Mouse (Mus musculus): ENCODE measurements around the gene Krt15. TPM values are rescaled to one million over a fixed set of nuclear protein-coding genes. Genes with fewer than 3 reads are reported as not detected.

The Krt15 gene
- polyA plus RNA-seq, 1 experiment from 2014 or later, result 0.34 TPM

GRCm38 (mm10) chr11:100113742-100114029, 22.0 kb downstream of the Krt15 start:
- ATAC-seq, result no peak
- H3K36me3 ChIP-seq (ENCODE audit: poor library complexity, severe bottlenecking), result no peaks in the 10 kb centered on the region
- 97% methylated on average over 2 of the region's 2 CpGs for WGBS
- no peak overlapping the region for H3K9ac ChIP-seq
- H3K4me2 ChIP-seq, result no peak overlapping the region
- H3K9me3 ChIP-seq (replicated peaks), result no peaks in the 10 kb centered on the region
- H3K27me3 ChIP-seq, result no peaks in the 10 kb centered on the region
- no peak overlapping the region for H3K27ac ChIP-seq
- no peak overlapping the region for H3K4me3 ChIP-seq
- H3K4me1 ChIP-seq, result no peaks in the 10 kb centered on the region

- Histone ChIP-seq H3K36me3 (ENCODE audit: poor library complexity, severe bottlenecking) (no peaks in the 10 kb centered on the region), H3K27ac (no peak overlapping the region), H3K9ac (no peak overlapping the region), H3K4me3 (no peak overlapping the region), H3K4me2 (no peak overlapping the region), H3K27me3 (no peaks in the 10 kb centered on the region), H3K4me1 (no peaks in the 10 kb centered on the region), H3K9me3 (replicated peaks) (no peaks in the 10 kb centered on the region)
- no peak for ATAC-seq
- whole genome bisulfite sequencing, result 87% methylated on average over 11 of the region's 11 CpGs
Observed at GRCm38 (mm10) chr11:100112935-100113741, 22.6 kb downstream of the Krt15 start.

GRCm38 (mm10) chr11:100105576-100106122, 30.1 kb downstream of the Krt15 start, which contains the start of gene Krt36:
TSS of gene Krt36 (minus strand) at chr11:100105626.
- ATAC-seq, result no peak
- no peak within 1 kb of the TSS for H3K4me3 ChIP-seq
- H3K4me1 ChIP-seq, result no peaks in the 10 kb centered on the region
- H3K9me3 ChIP-seq (replicated peaks), result no peaks in the 10 kb centered on the region
- no peak within 1 kb of the TSS for H3K27ac ChIP-seq
- H3K9ac ChIP-seq, result no peak within 1 kb of the TSS
- H3K27me3 ChIP-seq, result no peaks in the 10 kb centered on the region
- no peaks in the 10 kb centered on the region for H3K36me3 ChIP-seq (ENCODE audit: poor library complexity, severe bottlenecking)
- H3K4me2 ChIP-seq, result no peak within 1 kb of the TSS
- WGBS, result 91% methylated on average over 6 of the region's 6 CpGs

GRCm38 (mm10) chr11:100102693-100103429, 32.9 kb downstream of the Krt15 start:
- Histone ChIP-seq H3K4me2 (no peak overlapping the region), H3K27ac (no peak overlapping the region), H3K9ac (no peak overlapping the region), H3K36me3 (ENCODE audit: poor library complexity, severe bottlenecking) (no peaks in the 10 kb centered on the region), H3K4me3 (no peak overlapping the region), H3K9me3 (replicated peaks) (no peaks in the 10 kb centered on the region), H3K27me3 (no peaks in the 10 kb centered on the region), H3K4me1 (no peaks in the 10 kb centered on the region)
- WGBS, result 72% methylated on average over 15 of the region's 15 CpGs
- no peak for ATAC-seq

- no peaks in the 10 kb centered on the region for H3K4me1 ChIP-seq
- H3K27ac ChIP-seq, result no peak overlapping the region
- H3K4me2 ChIP-seq, result no peak overlapping the region
- H3K9ac ChIP-seq, result no peak overlapping the region
- 78% methylated on average over 4 of the region's 4 CpGs for WGBS
- H3K36me3 ChIP-seq (ENCODE audit: poor library complexity, severe bottlenecking), result no peaks in the 10 kb centered on the region
- H3K9me3 ChIP-seq (replicated peaks), result no peaks in the 10 kb centered on the region
- no peak overlapping the region for H3K4me3 ChIP-seq
- ATAC-seq, result no peak
- H3K27me3 ChIP-seq, result no peaks in the 10 kb centered on the region
Observed at GRCm38 (mm10) chr11:100100391-100100790, 35.3 kb downstream of the Krt15 start.

GRCm38 (mm10) chr11:100097819-100098218, 37.9 kb downstream of the Krt15 start:
- Histone ChIP-seq H3K36me3 (ENCODE audit: poor library complexity, severe bottlenecking) (no peaks in the 10 kb centered on the region), H3K9me3 (replicated peaks) (no peaks in the 10 kb centered on the region), H3K4me2 (no peak overlapping the region), H3K4me1 (no peaks in the 10 kb centered on the region), H3K27ac (no peak overlapping the region), H3K27me3 (no peaks in the 10 kb centered on the region), H3K9ac (no peak overlapping the region), H3K4me3 (no peak overlapping the region)
- WGBS, result 85% methylated on average over 9 of the region's 9 CpGs
- ATAC-seq, result no peak

GRCm38 (mm10) chr11:100096141-100096540, 39.6 kb downstream of the Krt15 start, which contains the start of gene Krt35:
TSS of gene Krt35 (minus strand) at chr11:100096241.
- H3K4me2 ChIP-seq, result no peak within 1 kb of the TSS
- no peak within 1 kb of the TSS for H3K27ac ChIP-seq
- H3K4me1 ChIP-seq, result no peaks in the 10 kb centered on the region
- 50% methylated on average over 9 of the region's 9 CpGs for WGBS
- H3K9me3 ChIP-seq (replicated peaks), result no peaks in the 10 kb centered on the region
- H3K4me3 ChIP-seq, result no peak within 1 kb of the TSS
- ATAC-seq, result no peak
- H3K27me3 ChIP-seq, result no peaks in the 10 kb centered on the region
- no peaks in the 10 kb centered on the region for H3K36me3 ChIP-seq (ENCODE audit: poor library complexity, severe bottlenecking)
- no peak within 1 kb of the TSS for H3K9ac ChIP-seq

- Histone ChIP-seq H3K4me2 (no peak overlapping the region), H3K27ac (no peak overlapping the region), H3K9me3 (replicated peaks) (no peaks in the 10 kb centered on the region), H3K36me3 (ENCODE audit: poor library complexity, severe bottlenecking) (no peaks in the 10 kb centered on the region), H3K9ac (no peak overlapping the region), H3K4me3 (no peak overlapping the region), H3K27me3 (no peaks in the 10 kb centered on the region), H3K4me1 (no peaks in the 10 kb centered on the region)
- no peak for ATAC-seq
- WGBS, result 73% methylated on average over 7 of the region's 7 CpGs
Observed at GRCm38 (mm10) chr11:100088378-100089025, 47.2 kb downstream of the Krt15 start.

- H3K4me1 ChIP-seq, result no peaks in the 10 kb centered on the region
- no peaks in the 10 kb centered on the region for H3K27me3 ChIP-seq
- no peak within 1 kb of the TSS for H3K4me2 ChIP-seq
- no peak within 1 kb of the TSS for H3K4me3 ChIP-seq
- no peaks in the 10 kb centered on the region for H3K36me3 ChIP-seq (ENCODE audit: poor library complexity, severe bottlenecking)
- H3K9ac ChIP-seq, result no peak within 1 kb of the TSS
- H3K9me3 ChIP-seq (replicated peaks), result no peaks in the 10 kb centered on the region
- no peak for ATAC-seq
- 93% methylated on average over 10 of the region's 10 CpGs for WGBS
- H3K27ac ChIP-seq, result no peak within 1 kb of the TSS
Observed at GRCm38 (mm10) chr11:100087861-100088260, 47.9 kb downstream of the Krt15 start, which contains the start of gene Krt32. TSS of gene Krt32 (minus strand) at chr11:100088226.

Other genes starting within 250 kb of the Krt15 start
- gene Krtap31-1, start 228.0 kb downstream of the Krt15 start, polyA plus RNA-seq (2015; fragmentation: Nextera tagmentation; extraction: Ambion mirVana), result not detected in 2 replicates
- not detected in 2 replicates for gene Gm11565, start 221.2 kb downstream of the Krt15 start, polyA plus RNA-seq (2015; fragmentation: Nextera tagmentation; extraction: Ambion mirVana)
- not detected in 2 replicates for gene Krtap31-2, start 199.6 kb downstream of the Krt15 start, polyA plus RNA-seq (2015; fragmentation: Nextera tagmentation; extraction: Ambion mirVana)
- gene Krtap9-5, start 187.5 kb downstream of the Krt15 start, polyA plus RNA-seq (2015; fragmentation: Nextera tagmentation; extraction: Ambion mirVana), result not detected in 2 replicates
- gene Krtap29-1, start 156.9 kb downstream of the Krt15 start, polyA plus RNA-seq (2015; fragmentation: Nextera tagmentation; extraction: Ambion mirVana), result not detected in 2 replicates
- gene Krtap16-1, start 149.3 kb downstream of the Krt15 start, polyA plus RNA-seq (2015; fragmentation: Nextera tagmentation; extraction: Ambion mirVana), result not detected in 2 replicates
- not detected in 2 replicates for gene Krtap17-1, start 141.9 kb downstream of the Krt15 start, polyA plus RNA-seq (2015; fragmentation: Nextera tagmentation; extraction: Ambion mirVana)
- not detected in 2 replicates for gene Krt33a, start 119.7 kb downstream of the Krt15 start, polyA plus RNA-seq (2015; fragmentation: Nextera tagmentation; extraction: Ambion mirVana)
- not detected in 2 replicates for gene Krt33b, start 106.1 kb downstream of the Krt15 start, polyA plus RNA-seq (2015; fragmentation: Nextera tagmentation; extraction: Ambion mirVana)
- gene Krt34, start 94.4 kb downstream of the Krt15 start, polyA plus RNA-seq (2015; fragmentation: Nextera tagmentation; extraction: Ambion mirVana), result not detected in 2 replicates
- not detected in 2 replicates for gene Krt31, start 85.4 kb downstream of the Krt15 start, polyA plus RNA-seq (2015; fragmentation: Nextera tagmentation; extraction: Ambion mirVana)
- not detected in 2 replicates for gene Krt32, start 47.7 kb downstream of the Krt15 start, polyA plus RNA-seq (2015; fragmentation: Nextera tagmentation; extraction: Ambion mirVana)
- not detected in 2 replicates for gene Krt35, start 39.7 kb downstream of the Krt15 start, polyA plus RNA-seq (2015; fragmentation: Nextera tagmentation; extraction: Ambion mirVana)
- gene Krt36, start 30.3 kb downstream of the Krt15 start, polyA plus RNA-seq (2015; fragmentation: Nextera tagmentation; extraction: Ambion mirVana), result not detected in 2 replicates
- gene Krt13, start 14.4 kb downstream of the Krt15 start, polyA plus RNA-seq (2015; fragmentation: Nextera tagmentation; extraction: Ambion mirVana), result not detected in 2 replicates
- 0.23 and 0.49 TPM in 2 replicates for gene Krt19, start 12.7 kb upstream of the Krt15 start, polyA plus RNA-seq (2015; fragmentation: Nextera tagmentation; extraction: Ambion mirVana)
- gene Krt9, start 57.3 kb upstream of the Krt15 start, polyA plus RNA-seq (2015; fragmentation: Nextera tagmentation; extraction: Ambion mirVana), result not detected in 2 replicates
- gene Krt14, start 71.6 kb upstream of the Krt15 start, polyA plus RNA-seq (2015; fragmentation: Nextera tagmentation; extraction: Ambion mirVana), result 0.13 and 0.38 TPM in 2 replicates
- not detected in 2 replicates for gene Krt16, start 113.0 kb upstream of the Krt15 start, polyA plus RNA-seq (2015; fragmentation: Nextera tagmentation; extraction: Ambion mirVana)
- 0.19 and 0.37 TPM in 2 replicates for gene Krt17, start 125.1 kb upstream of the Krt15 start, polyA plus RNA-seq (2015; fragmentation: Nextera tagmentation; extraction: Ambion mirVana)
- gene Krt42, start 133.9 kb upstream of the Krt15 start, polyA plus RNA-seq (2015; fragmentation: Nextera tagmentation; extraction: Ambion mirVana), result not detected in 2 replicates
- gene Eif1, start 184.0 kb upstream of the Krt15 start, polyA plus RNA-seq (2015; fragmentation: Nextera tagmentation; extraction: Ambion mirVana), result 1,595 and 1,677 TPM in 2 replicates
- gene Gast, start 198.5 kb upstream of the Krt15 start, polyA plus RNA-seq (2015; fragmentation: Nextera tagmentation; extraction: Ambion mirVana), result 0.56 and 0.89 TPM in 2 replicates
- 93.7 and 98.5 TPM in 2 replicates for gene Hap1, start 220.2 kb upstream of the Krt15 start, polyA plus RNA-seq (2015; fragmentation: Nextera tagmentation; extraction: Ambion mirVana)